Mouse (Mus musculus) liver, adult 2 months (tissue): ENCODE measurements at regions not wholly inside any gene's neighbourhood (a gene's known extent, or its start where the extent isn't known, plus 50 kb on each side); places are given as distances from the start of the nearest gene placed in this dataset.

ENCODE experiments used
- CTCF ChIP-seq: fragments of 200-500 bp; IDR thresholded peaks from 2 replicates; pipeline ENCODE4 v1.5.1; 2011; ENCODE audit warnings: low read depth, low read length, control low read depth
- POLR2A ChIP-seq: fragments of 200-500 bp; IDR thresholded peaks from 2 replicates; pipeline ENCODE4 v1.6.1; 2011; ENCODE audit warnings: low read length, control low read depth; ENCODE audit not compliant: insufficient read depth; ENCODE audit errors: extremely low read depth

DNA sequence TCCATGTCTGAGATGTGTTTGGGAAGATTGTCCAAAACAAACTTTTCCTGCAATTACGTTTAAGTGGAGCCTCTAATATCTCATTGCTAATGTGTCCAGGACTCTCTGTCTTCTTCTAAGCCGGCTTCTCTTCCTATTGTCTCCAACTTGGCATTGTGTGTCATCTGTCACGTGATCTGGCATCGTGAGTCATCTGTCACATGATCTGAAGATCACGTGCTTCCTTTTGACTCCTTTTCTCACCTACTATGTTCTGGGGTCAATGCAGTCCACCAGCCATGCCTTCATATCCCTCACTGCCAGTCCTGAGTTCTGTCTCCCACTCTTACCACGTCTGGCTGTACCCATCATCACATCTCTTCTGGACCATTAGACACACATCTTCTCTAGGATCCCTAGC is 288.1 kb downstream of the Nkx6-1 start:
- TF ChIP-seq CTCF (no peak), POLR2A (no peak)
